Mouse (Mus musculus) neural tube, embryonic 11.5 days (tissue): ENCODE measurements around the gene Emc7. TPM values are rescaled to one million over a fixed set of nuclear protein-coding genes. Genes with fewer than 3 reads are reported as not detected.

Experiments used
- polyA plus RNA-seq: library from polyadenylated mRNA; unstranded; fragments of >200 nt; fragmentation: Nextera tagmentation; extraction: Ambion mirVana; gene quantifications from 2 replicates; pipeline ENCODE4 v1.2.1, GENCODE M21; 2014

Gene Emc7
- polyA plus RNA-seq, 1 experiment from 2014 or later: 11.6 TPM

Other genes with a start within 250 kb of the Emc7 start
- 9.7 and 12.8 TPM in 2 replicates for gene Lpcat4, start 215.5 kb upstream of the Emc7 start, polyA plus RNA-seq
- gene Nutm1, start 195.7 kb upstream of the Emc7 start, polyA plus RNA-seq: not detected in 2 replicates
- gene Nop10, start 193.1 kb upstream of the Emc7 start, polyA plus RNA-seq: 167 and 171 TPM in 2 replicates
- gene Slc12a6, start 189.2 kb upstream of the Emc7 start, polyA plus RNA-seq: 15.3 and 15.4 TPM in 2 replicates
- gene Gm21985, start 188.7 kb upstream of the Emc7 start, polyA plus RNA-seq: not detected in 2 replicates
- gene Emc4, start 87.0 kb upstream of the Emc7 start, polyA plus RNA-seq: 122 and 124 TPM in 2 replicates
- 54.6 and 55.2 TPM in 2 replicates for gene Katnbl1, start 75.8 kb upstream of the Emc7 start, polyA plus RNA-seq
- not detected in 2 replicates for gene Chrm5, start 25.8 kb downstream of the Emc7 start, polyA plus RNA-seq
- gene Aven, start 38.0 kb downstream of the Emc7 start, polyA plus RNA-seq: 7.7 and 7.8 TPM in 2 replicates